Mouse (Mus musculus) lung, embryonic 14.5 days (tissue): ENCODE data around the gene Plxna4. TPM values are rescaled to one million over a fixed set of nuclear protein-coding genes. Genes with fewer than 3 reads are reported as not detected.

Experiments used
- ATAC-seq: fragments of 200-750 bp; cut with Nextera tagmentation; 2 replicates; pipeline ENCODE4 v1.8.0; 2017; ENCODE audit warnings: mild to moderate bottlenecking, moderate TSS enrichment, moderate library complexity; ENCODE audit not compliant: insufficient read depth
- DNase-seq: peaks from one replicate; pipeline ENCODE4 v3.0.0-alpha.2; 2015
- H3K27ac ChIP-seq: fragments of 300-500 bp; sonication (generic); 2 replicates; pipeline ENCODE4 v1.5.1; 2014; ENCODE audit warnings: low read depth, mild to moderate bottlenecking, moderate library complexity
- H3K27me3 ChIP-seq: fragments of 300-500 bp; sonication (generic); 2 replicates; pipeline ENCODE4 v1.6.1; 2014; ENCODE audit warnings: low read length, control low read depth; ENCODE audit not compliant: insufficient read depth
- H3K36me3 ChIP-seq: fragments of 300-500 bp; sonication (generic); 2 replicates; pipeline ENCODE4 v1.6.1; 2014; ENCODE audit warnings: control low read depth; ENCODE audit not compliant: insufficient read depth
- H3K4me1 ChIP-seq: fragments of 300-500 bp; sonication (generic); 2 replicates; pipeline ENCODE4 v1.6.1; 2014; ENCODE audit warnings: antibody characterized with exemption, control low read depth; ENCODE audit not compliant: insufficient read depth
- H3K4me2 ChIP-seq: fragments of 300-500 bp; sonication (generic); 2 replicates; pipeline ENCODE4 v1.6.1; 2014; ENCODE audit warnings: mild to moderate bottlenecking
- H3K4me3 ChIP-seq: fragments of 300-500 bp; sonication (generic); 2 replicates; pipeline ENCODE4 v1.5.1; 2014; ENCODE audit warnings: low read depth, low read length
- H3K9ac ChIP-seq: fragments of 300-500 bp; sonication (generic); 2 replicates; pipeline ENCODE4 v1.6.1; 2014
- H3K9me3 ChIP-seq: fragments of 300-500 bp; sonication (generic); 2 replicates; pipeline ENCODE4 v1.6.1; 2016; ENCODE audit warnings: low read depth, low read length, control low read depth
- CTCF ChIP-seq: IDR thresholded peaks from 2 replicates; pipeline ENCODE4 v1.5.1; 2016; ENCODE audit warnings: antibody characterized with exemption, low read depth
- WGBS: fragments of 180-500 bp; shearing (Covaris S2); extraction: QIAGEN DNeasy Blood & Tissue Kit; methylation state at CpG from one replicate; pipeline ENCODE4 v1.1.7; 2014; 5-methylcytosine and 5-hydroxymethylcytosine counted together
- polyA plus RNA-seq: library from polyadenylated mRNA; unstranded; fragments of >200 nt; fragmentation: Nextera tagmentation; extraction: Ambion mirVana; gene quantifications from 2 replicates; pipeline ENCODE4 v1.2.1, GENCODE M21; 2014

The Plxna4 gene
- polyA plus RNA-seq, 1 experiment from 2014 or later: 2.4 TPM

GRCm38 (mm10) chr6:32348996-32349395, 239.0 kb downstream of the Plxna4 start:
- H3K27ac ChIP-seq: no peak overlapping the region
- TF ChIP-seq CTCF: no peak
- no peaks in the 10 kb centered on the region for H3K9me3 ChIP-seq
- WGBS: 67% methylated on average over 2 of the region's 2 CpGs
- no peak overlapping the region for H3K9ac ChIP-seq
- H3K4me2 ChIP-seq: no peak overlapping the region
- no peaks in the 10 kb centered on the region for H3K36me3 ChIP-seq
- H3K4me3 ChIP-seq: no peak overlapping the region
- H3K4me1 ChIP-seq: no peaks in the 10 kb centered on the region
- H3K27me3 ChIP-seq: no peaks in the 10 kb centered on the region
- no peak for DNase-seq
- ATAC-seq: no peak

DNA sequence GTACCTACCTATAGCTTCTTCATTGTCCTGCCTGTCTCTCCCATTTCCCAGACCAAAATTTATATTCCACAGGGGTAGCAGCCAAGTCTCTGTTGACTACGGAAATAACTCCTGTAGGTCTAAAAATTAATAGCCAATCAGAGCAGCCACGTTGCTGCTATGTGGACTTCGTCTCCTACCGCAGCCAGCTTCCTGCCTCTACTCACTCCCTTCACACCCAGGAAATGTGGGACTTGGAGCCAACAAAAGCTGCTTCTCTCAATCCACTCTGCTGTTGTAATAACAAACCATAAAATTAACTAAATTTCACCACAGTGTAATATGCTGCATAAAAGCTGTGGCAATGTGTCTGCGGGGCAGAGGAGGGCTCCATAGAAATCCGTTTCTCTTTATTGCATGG, 239.9 kb downstream of the Plxna4 start:
- H3K4me1 ChIP-seq: no peaks in the 10 kb centered on the region
- H3K36me3 ChIP-seq: no peaks in the 10 kb centered on the region
- no peak overlapping the region for H3K4me2 ChIP-seq
- no peak overlapping the region for H3K27ac ChIP-seq
- H3K4me3 ChIP-seq: no peak overlapping the region
- DNase-seq: peak; percentile 41
- no peaks in the 10 kb centered on the region for H3K9me3 ChIP-seq
- H3K9ac ChIP-seq: no peak overlapping the region
- no peaks in the 10 kb centered on the region for H3K27me3 ChIP-seq
- 53% methylated on average over 6 of the region's 6 CpGs for WGBS
- ATAC-seq: no peak; the same call in 1 of the 2 replicates
- no peak for TF ChIP-seq CTCF

DNA sequence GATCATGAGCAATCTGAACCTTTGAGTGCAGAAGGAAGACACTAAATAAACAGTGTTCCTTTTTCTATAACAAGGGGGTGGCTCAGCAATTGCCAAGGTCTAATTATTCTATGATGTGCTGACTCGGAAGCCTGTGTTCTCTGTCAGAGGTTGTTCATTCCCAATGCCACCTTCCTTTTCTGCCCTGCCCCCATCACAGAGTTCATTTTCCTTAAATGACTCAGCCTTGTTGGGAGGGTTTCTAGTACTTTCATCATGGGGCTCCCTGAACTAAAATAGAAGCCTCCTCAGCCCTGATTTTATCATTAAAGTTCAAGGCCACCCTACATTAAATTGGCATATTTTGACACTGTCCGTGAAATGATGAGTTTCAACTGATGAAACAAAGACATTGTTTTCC, 242.0 kb downstream of the Plxna4 start:
- no peaks in the 10 kb centered on the region for H3K4me1 ChIP-seq
- ATAC-seq (no peak), DNase-seq (no peak)

DNA sequence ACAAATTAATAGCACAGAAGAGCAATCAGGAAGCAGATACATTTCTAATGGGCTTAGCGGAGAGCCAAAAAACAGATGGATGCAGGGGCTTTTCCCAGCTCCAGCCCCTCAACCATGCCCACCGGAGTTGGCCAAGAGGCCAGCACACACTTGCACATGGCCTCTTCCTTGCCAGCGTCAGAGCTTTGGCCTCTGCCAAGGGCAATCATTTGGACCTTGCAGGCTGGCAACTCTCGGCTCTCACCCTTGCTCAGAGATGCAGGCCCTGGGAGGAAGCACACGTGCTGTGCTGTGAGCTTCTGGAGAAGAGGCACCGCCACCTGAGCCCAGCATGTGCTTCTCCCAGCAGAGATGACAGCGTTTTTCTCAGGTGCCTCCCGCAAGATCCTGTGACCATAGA, 245.3 kb downstream of the Plxna4 start:
- no peaks in the 10 kb centered on the region for H3K4me1 ChIP-seq
- no peak overlapping the region for H3K4me3 ChIP-seq
- H3K4me2 ChIP-seq: no peak overlapping the region
- 75% methylated on average over 8 of the region's 8 CpGs for WGBS
- no peak overlapping the region for H3K9ac ChIP-seq
- H3K9me3 ChIP-seq: no peaks in the 10 kb centered on the region
- ATAC-seq (no peak), DNase-seq (no peak)
- H3K36me3 ChIP-seq: no peaks in the 10 kb centered on the region
- no peaks in the 10 kb centered on the region for H3K27me3 ChIP-seq
- H3K27ac ChIP-seq: no peak overlapping the region
- TF ChIP-seq CTCF: no peak

More for the DNA sequence above, 242.0 kb downstream of the Plxna4 start:
- TF ChIP-seq CTCF: no peak
- Histone ChIP-seq H3K9me3 (no peaks in the 10 kb centered on the region), H3K9ac (no peak overlapping the region), H3K4me2 (no peak overlapping the region), H3K4me3 (no peak overlapping the region), H3K27me3 (no peaks in the 10 kb centered on the region), H3K27ac (no peak overlapping the region), H3K36me3 (no peaks in the 10 kb centered on the region)
- 74% methylated on average over 2 of the region's 2 CpGs for WGBS

- H3K27ac ChIP-seq: no peak overlapping the region
- no peak overlapping the region for H3K4me3 ChIP-seq
- no peak for DNase-seq
- no peaks in the 10 kb centered on the region for H3K27me3 ChIP-seq
- no peak for ATAC-seq
- H3K4me1 ChIP-seq: no peaks in the 10 kb centered on the region
- H3K4me2 ChIP-seq: no peak overlapping the region
- WGBS: 67% methylated on average over 6 of the region's 6 CpGs
- H3K9ac ChIP-seq: no peak overlapping the region
- H3K36me3 ChIP-seq: no peaks in the 10 kb centered on the region
- no peak for TF ChIP-seq CTCF
- H3K9me3 ChIP-seq: no peaks in the 10 kb centered on the region
These were observed 245.7 kb downstream of the Plxna4 start for GRCm38 (mm10) chr6:32342272-32342671.

GRCm38 (mm10) chr6:32338416-32338943, 249.5 kb downstream of the Plxna4 start:
- Histone ChIP-seq H3K9me3 (no peaks in the 10 kb centered on the region), H3K4me1 (no peaks in the 10 kb centered on the region), H3K4me2 (no peak overlapping the region), H3K27me3 (no peaks in the 10 kb centered on the region), H3K9ac (no peak overlapping the region), H3K36me3 (no peaks in the 10 kb centered on the region), H3K4me3 (no peak overlapping the region), H3K27ac (no peak overlapping the region)
- DNase-seq (no peak), ATAC-seq (no peak)
- 39% methylated on average over 8 of the region's 8 CpGs for WGBS
- TF ChIP-seq CTCF: no peak

DNA sequence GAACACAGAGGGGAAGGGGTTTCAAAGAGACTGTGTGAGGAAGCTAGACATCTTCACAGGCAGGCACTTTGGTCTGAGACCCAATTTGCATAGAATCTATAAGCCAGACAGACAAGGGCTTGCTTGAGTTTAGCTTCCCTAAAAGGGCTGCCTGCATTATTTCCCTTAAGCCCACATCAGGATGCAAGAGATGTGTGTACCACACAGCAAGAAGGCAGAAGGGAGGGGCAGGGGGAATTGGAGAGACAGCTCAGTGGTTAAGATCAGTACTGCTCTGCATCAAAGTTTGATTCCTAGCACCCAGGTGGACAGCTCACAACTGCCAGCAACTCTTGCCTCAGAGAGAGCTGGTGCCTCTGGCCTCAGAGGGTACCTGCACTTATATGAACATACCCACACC, 256.7 kb downstream of the Plxna4 start:
- no peaks in the 10 kb centered on the region for H3K36me3 ChIP-seq
- DNase-seq (no peak), ATAC-seq (no peak)
- no peaks in the 10 kb centered on the region for H3K27me3 ChIP-seq
- TF ChIP-seq CTCF: no peak
- H3K9me3 ChIP-seq: no peaks in the 10 kb centered on the region
- H3K4me3 ChIP-seq: no peak overlapping the region
- H3K4me1 ChIP-seq: no peaks in the 10 kb centered on the region
- H3K9ac ChIP-seq: no peak overlapping the region
- no peak overlapping the region for H3K4me2 ChIP-seq
- no peak overlapping the region for H3K27ac ChIP-seq
